Comparison of ENCODE assay signal across 8 mouse cellular contexts in genomic region chr6:88842731-88843151, GRCm38 (mm10). TPM values are rescaled to one million over a fixed set of nuclear protein-coding genes. Genes with fewer than 3 reads are reported as not detected.
DNase-seq lines count a peak whose midpoint lies in the region; ATAC-seq and TF ChIP-seq lines count a peak whose summit lies in the region.

No protein-coding gene starts in this region.

- no peaks in the 10 kb centered on the region for H3K9me3 ChIP-seq in kidney, postnatal 0 days (replicated peaks; ENCODE audit: low read length)
- no peaks in the 10 kb centered on the region for H3K9me3 ChIP-seq in hindbrain, embryonic 16.5 days (ENCODE audit: control insufficient read depth, low read length)
- no peaks in the 10 kb centered on the region for H3K9me3 ChIP-seq in stomach, embryonic 16.5 days (replicated peaks; ENCODE audit: control insufficient read depth, low read length)

- peak; percentile 0; the same call in 1 of the 2 replicates for ATAC-seq in kidney, postnatal 0 days (replicated peaks; ENCODE audit: low FRiP score, low read depth)
- no peak; the same call in 1 of the 2 replicates for ATAC-seq in hindbrain, embryonic 16.5 days
- no peak for ATAC-seq in stomach, embryonic 16.5 days (ENCODE audit: insufficient read depth, low FRiP score)

- no peaks in the 10 kb centered on the region for H3K27me3 ChIP-seq in kidney, postnatal 0 days (ENCODE audit: insufficient read depth, low read length)
- H3K27me3 ChIP-seq in hindbrain, embryonic 16.5 days (replicated peaks; ENCODE audit: control insufficient read depth, insufficient read depth, low read length), result no peaks in the 10 kb centered on the region
- H3K27me3 ChIP-seq in stomach, embryonic 16.5 days (ENCODE audit: control insufficient read depth, insufficient read depth, low read length), result no peaks in the 10 kb centered on the region

- H3K4me2 ChIP-seq in kidney, postnatal 0 days (ENCODE audit: low read length), result peak overlapping the region; percentile 95
- H3K4me2 ChIP-seq in hindbrain, embryonic 16.5 days (ENCODE audit: low read length), result peak overlapping the region; percentile 53
- H3K4me2 ChIP-seq in stomach, embryonic 16.5 days (ENCODE audit: low read depth, low read length), result peak overlapping the region; percentile 92

- H3K9ac ChIP-seq in kidney, postnatal 0 days (ENCODE audit: low read depth, low read length), result peak overlapping the region; percentile 82
- peak overlapping the region; percentile 75 for H3K9ac ChIP-seq in hindbrain, embryonic 16.5 days (ENCODE audit: low read depth, low read length)
- H3K9ac ChIP-seq in stomach, embryonic 16.5 days (ENCODE audit: low read length), result peak overlapping the region; percentile 90

- peaks cover 17% of the 10 kb centered on the region for H3K36me3 ChIP-seq in kidney, postnatal 0 days (ENCODE audit: insufficient read depth, low read length)
- peaks cover 25% of the 10 kb centered on the region for H3K36me3 ChIP-seq in hindbrain, embryonic 16.5 days (ENCODE audit: control insufficient read depth, insufficient read depth, low read length)
- peaks cover 20% of the 10 kb centered on the region; the same call in 1 of the 2 replicates for H3K36me3 ChIP-seq in macrophage (ENCODE audit: inconsistent target)
- H3K36me3 ChIP-seq in stomach, embryonic 16.5 days (ENCODE audit: control insufficient read depth, insufficient read depth, low read length), result peaks cover 9% of the 10 kb centered on the region; the same call in 1 of the 2 replicates

- H3K27ac ChIP-seq in kidney, postnatal 0 days, result peak overlapping the region; percentile 93
- peak overlapping the region; percentile 81 for H3K27ac ChIP-seq in hindbrain, embryonic 16.5 days (ENCODE audit: low read depth, low read length)
- H3K27ac ChIP-seq in macrophage, result no peak overlapping the region
- peak overlapping the region; percentile 83 for H3K27ac ChIP-seq in stomach, embryonic 16.5 days (ENCODE audit: low read length)

- peak overlapping the region; percentile 69 for H3K4me3 ChIP-seq in kidney, postnatal 0 days (replicated peaks; ENCODE audit: low read depth, low read length)
- H3K4me3 ChIP-seq in hindbrain, embryonic 16.5 days (ENCODE audit: low read length), result peak overlapping the region; percentile 76
- peak overlapping the region; percentile 17; the same call in 1 of the 2 replicates for H3K4me3 ChIP-seq in macrophage (ENCODE audit: inconsistent target)
- H3K4me3 ChIP-seq in stomach, embryonic 16.5 days (replicated peaks; ENCODE audit: low read length), result peak overlapping the region; percentile 94

- under 1% methylated on average over 32 of the region's 32 CpGs for WGBS in kidney, postnatal 0 days
- 1% methylated on average over 32 of the region's 32 CpGs for WGBS in hindbrain, embryonic 16.5 days
- 6% methylated on average over 32 of the region's 32 CpGs for WGBS in macrophage (ENCODE audit: missing documents)
- WGBS in stomach, embryonic 16.5 days, result under 1% methylated on average over 32 of the region's 32 CpGs

- peak; percentile 31 for DNase-seq in kidney, postnatal 0 days (ENCODE audit: low spot score)
- DNase-seq in kidney, adult 18-20 months, result no peak
- DNase-seq in NIH3T3 (ENCODE audit: low read depth), result peak; percentile 47
- peak; percentile 26 for DNase-seq in embryo, embryonic 11.5 days (ENCODE audit: low read depth, low spot score)
- no peak for DNase-seq in urinary bladder, postnatal 36 days (ENCODE audit: low spot score in 2 of 2)

- H3K4me1 ChIP-seq in kidney, postnatal 0 days (replicated peaks; ENCODE audit: insufficient read depth, low read length), result peaks cover 8% of the 10 kb centered on the region
- H3K4me1 ChIP-seq in hindbrain, embryonic 16.5 days (ENCODE audit: control insufficient read depth, insufficient read depth, low read depth, low read length), result peaks cover 20% of the 10 kb centered on the region
- peaks cover 16% of the 10 kb centered on the region for H3K4me1 ChIP-seq in stomach, embryonic 16.5 days (ENCODE audit: control insufficient read depth, insufficient read depth, low read length)

- 0 out of 2 replicates have a peak, but pooled peaks have one; percentile 1 for TF ChIP-seq CTCF in kidney, postnatal 0 days (IDR thresholded peaks at IDR 0.05; ENCODE audit: low read depth)

- peaks cover 17% of the 10 kb centered on the region; the same call in 1 of the 2 replicates for H3K79me2 ChIP-seq in macrophage (ENCODE audit: inconsistent target)

RNA-seq across cellular contexts. Expression of gene Abtb1, which starts 1.0 kb away (rescaled TPM):
- 41.0 and 42.8 TPM in 2 replicates for polyA plus RNA-seq in kidney, postnatal 0 days (2015; fragmentation: Nextera tagmentation; extraction: Ambion mirVana)
- polyA plus RNA-seq in hindbrain, embryonic 16.5 days (2015; fragmentation: Nextera tagmentation; extraction: Ambion mirVana), result 37.7 and 39.4 TPM in 2 replicates
- 100 to 1,000 TPM in 5 of 26 experiments, 10 to 100 TPM in 21; 19.7 to 132 (median 61.4) TPM for total RNA-seq in macrophage (2018; cell fraction: chromatin; rRNA removed)
- 10 to 100 TPM; 13.7 to 42.8 (median 24.3) TPM for total RNA-seq in macrophage (2018; cell fraction: cytosol; rRNA removed)
- total RNA-seq in macrophage (2018; cell fraction: nucleus; rRNA removed), result 10 to 100 TPM; 19.0 to 90.2 (median 43.4) TPM
- polyA plus RNA-seq in macrophage (2018), result 16.1 to 46.0 TPM (median 26.7 TPM) in 3 replicates
- 31.2 and 36.1 TPM in 2 replicates for polyA plus RNA-seq in stomach, embryonic 16.5 days (2015; fragmentation: Nextera tagmentation; extraction: Ambion mirVana)

RNA-seq across cellular contexts. Expression of gene Podxl2, which starts 32.1 kb away (rescaled TPM):
- polyA plus RNA-seq in kidney, postnatal 0 days (2015; fragmentation: Nextera tagmentation; extraction: Ambion mirVana), result 50.6 and 54.2 TPM in 2 replicates
- polyA plus RNA-seq in hindbrain, embryonic 16.5 days (2015; fragmentation: Nextera tagmentation; extraction: Ambion mirVana), result 553 and 621 TPM in 2 replicates
- total RNA-seq in macrophage (2018; cell fraction: chromatin; rRNA removed), result 1 to 10 TPM in 1 of 26 experiments, under 1 TPM in 1, not detected in 24; 0.57 to 2.8 TPM
- total RNA-seq in macrophage (2018; cell fraction: cytosol; rRNA removed), result under 1 TPM in 3 of 26 experiments, not detected in 23; 0.10 to 0.32 (median 0.24) TPM
- total RNA-seq in macrophage (2018; cell fraction: nucleus; rRNA removed), result under 1 TPM in 1 of 26 experiments, not detected in 25; 0.62 TPM
- polyA plus RNA-seq in macrophage (2018), result 0.11 TPM in 1 of 3 replicates, not detected in the others
- 34.4 and 38.4 TPM in 2 replicates for polyA plus RNA-seq in stomach, embryonic 16.5 days (2015; fragmentation: Nextera tagmentation; extraction: Ambion mirVana)

RNA-seq across cellular contexts. Expression of gene Mcm2, which starts 55.8 kb away (rescaled TPM):
- polyA plus RNA-seq in kidney, postnatal 0 days (2015; fragmentation: Nextera tagmentation; extraction: Ambion mirVana), result 59.3 and 73.1 TPM in 2 replicates
- polyA plus RNA-seq in hindbrain, embryonic 16.5 days (2015; fragmentation: Nextera tagmentation; extraction: Ambion mirVana), result 27.3 and 35.0 TPM in 2 replicates
- total RNA-seq in macrophage (2018; cell fraction: chromatin; rRNA removed), result 10 to 100 TPM in 14 of 26 experiments, 1 to 10 TPM in 12; 1.5 to 28.4 (median 11.7) TPM
- total RNA-seq in macrophage (2018; cell fraction: cytosol; rRNA removed), result 10 to 100 TPM in 20 of 26 experiments, 1 to 10 TPM in 6; 8.0 to 18.1 (median 12.9) TPM
- total RNA-seq in macrophage (2018; cell fraction: nucleus; rRNA removed), result 10 to 100 TPM in 10 of 26 experiments, 1 to 10 TPM in 16; 3.3 to 75.8 (median 9.0) TPM
- 7.5 to 84.8 TPM (median 17.8 TPM) in 3 replicates for polyA plus RNA-seq in macrophage (2018)
- polyA plus RNA-seq in stomach, embryonic 16.5 days (2015; fragmentation: Nextera tagmentation; extraction: Ambion mirVana), result 96.4 and 98.4 TPM in 2 replicates

RNA-seq across cellular contexts. Expression of gene Tpra1, which starts 59.3 kb away (rescaled TPM):
- polyA plus RNA-seq in kidney, postnatal 0 days (2015; fragmentation: Nextera tagmentation; extraction: Ambion mirVana), result 62.2 and 71.1 TPM in 2 replicates
- 92.3 and 94.7 TPM in 2 replicates for polyA plus RNA-seq in hindbrain, embryonic 16.5 days (2015; fragmentation: Nextera tagmentation; extraction: Ambion mirVana)
- 100 to 1,000 TPM in 22 of 26 experiments, 10 to 100 TPM in 4; 34.3 to 638 (median 220) TPM for total RNA-seq in macrophage (2018; cell fraction: chromatin; rRNA removed)
- 100 to 1,000 TPM in 23 of 26 experiments, 10 to 100 TPM in 3; 65.7 to 224 (median 135) TPM for total RNA-seq in macrophage (2018; cell fraction: cytosol; rRNA removed)
- 100 to 1,000 TPM in 21 of 26 experiments, 10 to 100 TPM in 5; 40.5 to 401 (median 169) TPM for total RNA-seq in macrophage (2018; cell fraction: nucleus; rRNA removed)
- 101 to 202 TPM (median 130 TPM) in 3 replicates for polyA plus RNA-seq in macrophage (2018)
- polyA plus RNA-seq in stomach, embryonic 16.5 days (2015; fragmentation: Nextera tagmentation; extraction: Ambion mirVana), result 65.1 and 74.4 TPM in 2 replicates

Comparison
In these comparisons a context has a peak if more than half of its experiments do, and no peak if none do; other contexts are left out.
1. DNase-seq: peak in kidney, postnatal 0 days (single experiment), NIH3T3 (single experiment) and embryo, embryonic 11.5 days (single experiment); none in kidney, adult 18-20 months (single experiment) and urinary bladder, postnatal 36 days (0 of 2).
2. H3K4me3 ChIP-seq: peak in every context shown above with its lines; median percentile 94 in stomach, embryonic 16.5 days; 76 in hindbrain, embryonic 16.5 days; 69 in kidney, postnatal 0 days; 17 in macrophage.
3. RNA of gene Podxl2, which starts 32.1 kb away (polyA plus RNA-seq): 553 to 621 TPM in hindbrain, embryonic 16.5 days, 50.6 to 54.2 TPM in kidney, postnatal 0 days and 34.4 to 38.4 TPM in stomach, embryonic 16.5 days; 0.11 TPM in macrophage; every median in the first group is over 10 times any median in the second.
4. Peak in every context shown above with its lines, with median percentiles within 50 percentile points of each other: H3K4me2 ChIP-seq and H3K9ac ChIP-seq.